Mouse (Mus musculus): Measurements from ENCODE around the gene Frem3.

Frem3 gene

DNA sequence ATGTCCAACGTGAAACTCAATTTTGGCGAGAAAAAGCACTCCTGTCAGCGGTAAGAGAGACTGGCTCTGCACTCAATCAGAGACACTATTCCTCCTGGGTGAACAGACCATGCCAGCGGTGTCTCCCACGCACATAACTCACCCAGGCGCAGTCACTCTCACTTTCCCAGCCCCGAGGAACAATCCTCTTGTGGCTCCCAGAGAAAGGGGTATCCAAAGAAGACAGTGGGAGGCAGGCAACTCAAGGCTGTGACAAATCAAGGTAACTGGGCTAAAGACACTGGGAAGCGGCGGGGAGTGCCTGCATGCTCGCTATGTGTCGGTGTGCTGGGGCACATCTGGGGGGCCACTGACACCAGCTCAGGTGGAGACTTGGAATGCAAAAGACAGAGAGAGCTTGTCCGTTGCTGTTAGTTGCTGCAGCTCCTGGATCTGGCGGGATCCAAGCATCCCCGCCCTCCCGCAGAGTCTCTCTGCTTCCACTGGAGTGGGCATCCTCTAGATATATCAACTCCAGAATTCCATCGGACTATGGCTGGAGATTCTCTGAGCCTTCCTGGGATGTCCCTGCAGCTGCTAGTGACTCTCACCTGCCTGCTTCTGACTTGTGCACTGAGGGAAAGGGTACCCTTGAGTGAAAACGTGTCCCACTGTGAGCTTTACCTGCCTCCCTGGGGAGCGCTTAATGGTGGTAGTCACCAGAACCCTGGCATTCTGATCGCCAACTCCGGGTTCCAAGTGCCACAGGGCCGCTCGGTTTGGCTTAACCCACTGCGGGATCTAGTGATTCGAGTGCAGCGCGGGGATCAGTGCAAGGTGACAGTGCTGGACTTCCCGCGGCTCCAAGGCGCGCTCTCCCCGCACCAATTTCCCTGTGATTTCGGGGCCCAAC lies at the start of gene Frem3:
Gene Frem3, plus strand, starts transcription at position 532 of the 892 bp plus-strand sequence.
- DNase-seq (ENCODE audit: low read depth, low spot score) = peak; percentile 39

DNA sequence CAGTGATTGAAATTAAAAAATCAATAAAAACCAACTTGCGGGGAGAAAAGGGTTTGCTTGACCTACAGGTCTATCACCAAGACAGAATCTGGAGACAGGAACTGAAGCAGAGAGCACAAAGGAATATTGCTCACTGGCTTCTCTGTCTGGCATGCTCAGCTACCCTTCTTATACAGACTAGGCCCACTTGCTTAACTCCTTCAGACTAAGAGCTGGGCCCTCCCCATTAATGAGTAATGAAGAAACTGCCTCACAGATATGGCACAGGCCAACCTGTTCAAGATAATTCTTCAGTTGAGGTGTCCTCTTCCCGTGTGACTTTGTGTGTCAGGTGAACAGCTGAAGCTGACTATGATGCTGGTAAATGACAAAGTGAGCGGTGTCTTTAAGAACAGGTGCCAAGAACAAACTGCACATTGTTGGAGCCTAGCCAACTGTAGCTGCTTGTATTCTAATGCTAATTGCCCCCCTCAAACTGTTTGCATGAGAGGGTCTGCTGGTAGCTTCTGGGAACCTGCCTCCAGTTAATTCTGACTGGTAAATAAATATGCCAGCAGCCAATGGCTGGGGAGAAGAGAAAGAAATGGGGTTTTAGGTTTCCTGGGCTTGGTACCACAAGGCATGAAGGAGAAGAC lies 46.6 kb upstream of the Frem3 start:
- DNase-seq (ENCODE audit: low read depth, low spot score) = no peak

DNA sequence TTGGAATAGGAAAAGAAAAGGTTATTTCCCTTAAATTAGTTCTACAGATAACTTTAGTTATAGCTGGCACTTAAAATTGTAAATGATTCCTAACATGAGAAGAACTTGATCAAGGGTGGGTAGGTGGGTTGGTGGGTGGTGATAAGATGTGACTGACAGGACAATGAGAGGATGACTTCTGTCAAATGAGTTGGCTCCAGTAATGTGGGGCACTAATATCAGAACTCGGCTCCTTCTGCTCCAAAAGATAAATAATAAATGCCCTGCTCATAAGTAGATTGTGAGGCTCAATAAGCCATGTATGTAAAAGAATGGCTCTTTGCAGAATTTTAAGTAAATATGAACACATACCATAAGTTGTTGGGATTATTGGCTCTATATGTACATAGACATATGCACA lies 43.4 kb upstream of the Frem3 start:
- DNase-seq (ENCODE audit: low read depth, low spot score) = no peak

- DNase-seq (ENCODE audit: low read depth, low spot score) = no peak
Observed at GRCm38 (mm10) chr8:80568243-80568995, 42.5 kb upstream of the Frem3 start.

- DNase-seq (ENCODE audit: low read depth, low spot score) = no peak
Observed at GRCm38 (mm10) chr8:80572417-80573061, 38.3 kb upstream of the Frem3 start.

GRCm38 (mm10) chr8:80577126-80577525 lies 33.8 kb upstream of the Frem3 start:
- no peak for DNase-seq (ENCODE audit: low read depth, low spot score)

GRCm38 (mm10) chr8:80579038-80579437 lies 31.8 kb upstream of the Frem3 start:
- DNase-seq (ENCODE audit: low read depth, low spot score) = no peak

DNA sequence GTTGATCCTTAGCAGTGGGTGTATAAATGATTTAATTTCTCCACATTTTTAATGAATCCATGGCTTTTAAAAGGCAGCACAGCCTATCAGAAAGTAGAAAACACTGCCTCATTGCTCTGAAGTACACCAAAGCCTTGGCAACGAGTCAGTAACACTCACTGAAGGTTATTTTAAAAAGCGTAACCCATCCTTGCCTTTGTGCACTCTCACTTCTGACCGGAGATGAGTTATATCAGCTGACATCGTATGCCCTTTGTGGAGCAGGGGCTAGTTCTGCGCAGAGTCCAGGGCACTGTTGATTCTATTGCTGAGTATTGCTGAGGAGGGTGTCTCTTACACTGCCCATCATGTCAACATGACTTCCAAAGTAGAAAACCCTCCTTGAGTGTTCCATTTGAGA lies 18.3 kb upstream of the Frem3 start:
- no peak for DNase-seq (ENCODE audit: low read depth, low spot score)

GRCm38 (mm10) chr8:80600600-80601170 lies 10.2 kb upstream of the Frem3 start:
- DNase-seq (ENCODE audit: low read depth, low spot score) = no peak

DNA sequence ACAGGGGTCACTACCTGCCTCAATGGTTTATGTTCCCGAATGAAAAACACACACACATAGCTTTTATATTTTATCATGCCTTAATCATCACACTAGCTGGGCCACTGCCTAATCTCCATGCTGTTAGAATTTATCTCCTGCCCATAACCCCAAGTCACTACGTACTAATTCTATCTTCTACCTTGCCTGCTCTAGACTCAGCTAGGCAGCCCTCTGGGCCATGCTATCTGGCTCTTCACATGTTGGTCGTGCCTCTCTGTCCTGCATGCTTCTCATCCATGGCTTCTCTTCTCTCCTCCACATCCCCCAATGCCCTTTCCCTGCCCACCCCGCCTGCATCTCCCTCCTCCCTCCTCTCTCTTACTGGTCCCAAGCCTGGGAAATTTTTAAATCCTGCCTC lies 9.0 kb upstream of the Frem3 start:
- no peak for DNase-seq (ENCODE audit: low read depth, low spot score)

DNA sequence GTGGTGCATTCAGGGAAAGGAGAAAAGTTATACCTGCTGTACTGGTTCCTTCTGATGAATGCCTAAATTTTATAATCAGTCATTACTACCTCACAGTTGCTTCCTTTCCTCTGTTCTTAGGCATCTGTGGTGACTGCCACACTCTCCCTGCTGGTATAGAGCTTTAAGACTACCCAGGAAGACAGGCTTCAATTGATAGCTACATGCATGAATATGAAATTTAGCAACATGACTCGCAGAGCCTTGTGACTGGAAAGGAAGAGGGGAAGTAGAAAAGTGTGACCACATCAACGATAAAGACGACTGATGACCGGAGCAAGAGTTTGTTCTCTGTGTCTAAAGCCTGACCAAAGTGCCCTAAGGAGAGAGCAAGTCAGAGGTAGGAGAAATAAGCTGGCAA lies 3.8 kb upstream of the Frem3 start:
- DNase-seq (ENCODE audit: low read depth, low spot score) = no peak

DNA sequence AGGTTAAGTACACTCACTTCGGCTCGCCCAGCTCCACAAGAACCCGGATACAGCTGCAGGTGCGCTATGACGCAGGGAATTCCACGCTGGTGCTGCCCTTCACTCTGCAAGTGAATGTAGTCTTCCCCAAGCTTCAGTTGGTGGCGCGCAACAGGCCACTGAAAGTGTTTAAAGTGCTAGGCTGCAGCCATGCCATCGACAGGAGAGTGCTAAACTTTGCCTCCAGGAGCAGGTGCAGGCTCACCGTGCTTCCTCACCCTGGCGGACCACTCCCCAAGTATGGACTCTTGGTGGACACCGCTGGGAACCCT lies 516 bp downstream of the Frem3 start:
- peak; percentile 48 for DNase-seq (ENCODE audit: low read depth, low spot score)

DNA sequence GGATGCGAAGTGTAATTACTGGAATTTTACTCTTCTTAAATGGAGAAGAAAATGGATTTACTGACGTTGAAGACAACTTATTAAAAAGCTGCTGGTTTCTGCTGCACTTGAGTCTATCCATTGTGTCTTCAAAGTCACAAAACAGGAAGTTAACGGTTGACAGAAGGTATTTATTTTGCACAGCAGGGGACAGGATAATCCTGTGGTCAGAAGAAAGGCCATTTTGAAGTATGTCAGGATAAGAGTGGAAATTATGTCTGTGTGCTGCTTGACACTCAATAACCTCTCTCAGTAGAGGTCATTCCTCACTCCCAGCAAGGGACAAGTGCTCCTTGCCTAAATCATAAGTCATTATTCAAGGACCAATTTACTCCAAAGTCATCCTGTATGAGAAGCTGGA lies 8.9 kb downstream of the Frem3 start:
- DNase-seq (ENCODE audit: low read depth, low spot score) = no peak

DNA sequence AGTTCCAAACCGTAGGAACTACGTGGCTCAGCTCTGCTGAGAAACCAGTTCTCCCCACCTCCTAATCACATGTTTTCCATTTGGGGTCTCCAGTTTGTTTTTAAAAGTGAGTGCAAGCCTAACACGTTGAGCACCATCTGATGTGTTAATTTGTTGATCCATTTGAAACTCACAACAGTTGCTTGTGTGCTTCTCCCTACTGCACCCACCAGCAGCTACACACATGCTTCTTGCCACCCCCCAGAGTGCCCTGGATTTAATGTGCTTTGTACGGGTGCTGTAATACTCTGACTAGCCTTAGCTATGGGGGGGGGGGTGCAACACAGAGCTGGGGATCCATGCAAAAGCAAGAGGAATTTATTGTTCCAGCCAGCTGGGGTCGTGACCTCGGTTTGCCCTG lies 36.5 kb downstream of the Frem3 start:
- DNase-seq (ENCODE audit: low read depth, low spot score) = no peak

- DNase-seq (ENCODE audit: low read depth, low spot score) = no peak
Observed at GRCm38 (mm10) chr8:80657639-80658038, 46.8 kb downstream of the Frem3 start.

DNA sequence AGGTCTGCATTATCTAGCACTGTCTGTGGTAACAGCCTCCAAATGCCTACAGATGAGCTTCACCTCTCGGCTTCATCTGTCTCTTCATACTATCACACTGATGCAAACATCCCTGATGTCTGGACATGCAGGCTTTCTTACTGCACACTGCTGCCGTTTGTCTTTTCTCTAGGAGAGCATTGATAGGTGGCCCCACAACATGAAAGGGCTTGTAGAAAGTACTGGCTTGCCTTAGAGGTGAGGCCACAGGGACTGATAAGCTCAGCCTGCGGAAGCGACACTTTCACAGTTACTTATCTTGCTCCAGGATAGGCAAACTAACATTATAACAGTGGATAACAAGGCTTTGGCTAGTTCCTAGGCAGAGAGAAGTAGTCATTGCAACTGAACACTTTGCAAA lies 50.2 kb downstream of the Frem3 start:
- DNase-seq (ENCODE audit: low read depth, low spot score) = no peak

GRCm38 (mm10) chr8:80663476-80663875 lies 52.6 kb downstream of the Frem3 start:
- DNase-seq (ENCODE audit: low read depth, low spot score) = no peak

DNA sequence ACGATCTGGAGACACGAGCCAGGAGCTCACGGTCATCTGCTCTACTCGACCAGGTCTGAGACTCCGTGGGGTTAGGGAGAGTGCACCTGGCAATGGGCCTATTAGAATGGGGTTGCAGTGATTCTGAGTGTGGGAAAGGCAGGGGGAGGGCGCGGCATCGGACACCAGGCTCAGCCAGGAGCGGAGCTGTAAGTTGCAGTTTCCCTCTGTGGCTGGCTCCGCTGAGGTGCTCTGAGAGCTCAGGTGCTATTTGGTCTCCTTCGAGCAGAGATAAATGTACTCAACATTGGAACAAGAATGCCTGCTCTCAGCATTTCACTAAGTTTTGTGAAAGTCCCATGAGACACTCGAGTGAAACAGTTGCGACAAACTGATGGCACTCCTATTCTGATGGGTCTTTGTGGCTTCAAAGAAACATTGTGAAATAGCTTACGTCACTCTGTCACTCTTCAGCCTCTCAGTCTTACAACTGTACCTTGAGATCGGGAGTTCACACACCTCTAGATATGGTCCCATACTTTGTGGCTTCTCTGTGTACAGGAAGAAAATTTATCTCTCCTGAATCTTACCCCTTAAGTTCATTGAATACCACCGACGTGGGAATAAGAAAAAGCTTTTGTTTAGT lies 58.5 kb downstream of the Frem3 start:
- DNase-seq (ENCODE audit: low read depth, low spot score) = no peak

GRCm38 (mm10) chr8:80682594-80682993 lies 71.7 kb downstream of the Frem3 start:
- no peak for DNase-seq (ENCODE audit: low read depth, low spot score)

DNA sequence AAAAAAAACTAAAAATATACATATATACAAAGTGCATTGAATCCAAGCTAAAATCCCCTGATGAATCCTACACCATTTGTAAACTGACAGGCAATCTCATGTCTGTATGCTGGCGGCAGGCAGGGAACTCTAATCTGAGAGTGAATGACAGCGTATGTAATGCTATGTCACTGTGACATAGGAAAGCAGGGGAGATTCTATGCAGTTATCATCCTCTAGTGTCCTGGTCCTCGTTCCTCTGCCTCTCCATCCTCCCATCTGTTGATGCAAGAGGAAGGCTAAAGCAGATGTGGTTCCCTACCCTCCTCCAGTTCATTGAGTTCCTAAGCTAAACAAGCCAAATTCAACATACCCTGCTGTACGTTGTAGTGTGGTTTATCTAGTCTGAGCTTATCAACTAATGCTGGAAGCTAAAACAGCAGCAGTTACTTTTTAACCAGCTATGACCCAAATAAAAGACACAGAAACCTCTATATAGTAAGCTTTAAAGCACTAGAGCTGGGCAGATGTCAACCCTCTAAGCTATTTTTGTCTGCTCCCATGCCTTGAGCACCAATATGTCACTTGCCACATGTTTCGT lies 73.0 kb downstream of the Frem3 start:
- no peak for DNase-seq (ENCODE audit: low read depth, low spot score)

DNA sequence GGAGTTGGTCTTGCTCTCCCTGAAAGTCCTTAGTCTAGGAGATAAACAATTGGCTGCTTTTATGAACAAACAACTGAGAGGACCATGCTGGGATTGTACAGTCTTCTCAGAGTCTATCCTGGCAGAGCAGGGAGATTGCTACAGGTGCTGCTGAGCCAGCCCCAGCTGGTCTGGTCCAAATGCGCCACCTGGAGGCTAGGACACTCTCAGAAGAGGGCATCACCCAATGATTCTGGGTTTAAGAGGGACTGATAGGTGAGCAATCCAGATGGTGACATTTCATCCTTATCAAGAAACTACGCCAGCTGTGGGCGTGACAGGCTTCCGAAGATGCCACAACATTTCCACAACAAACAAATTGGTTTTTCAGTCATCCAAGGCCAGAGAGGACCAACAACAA lies 77.3 kb downstream of the Frem3 start:
- DNase-seq (ENCODE audit: low read depth, low spot score) = peak; percentile 49

All from ZHBTc4 (cell line).